Mouse (Mus musculus): ENCODE data around the gene Col16a1. TPM values are rescaled to one million over a fixed set of nuclear protein-coding genes. Genes with fewer than 3 reads are reported as not detected.
A peak's percentile ranks its signal among the peaks of the same experiment; 100 is the strongest.

Col16a1 gene
- total and polyA plus RNA-seq, 2 experiments, result 1.9 to 2.0 TPM

DNA sequence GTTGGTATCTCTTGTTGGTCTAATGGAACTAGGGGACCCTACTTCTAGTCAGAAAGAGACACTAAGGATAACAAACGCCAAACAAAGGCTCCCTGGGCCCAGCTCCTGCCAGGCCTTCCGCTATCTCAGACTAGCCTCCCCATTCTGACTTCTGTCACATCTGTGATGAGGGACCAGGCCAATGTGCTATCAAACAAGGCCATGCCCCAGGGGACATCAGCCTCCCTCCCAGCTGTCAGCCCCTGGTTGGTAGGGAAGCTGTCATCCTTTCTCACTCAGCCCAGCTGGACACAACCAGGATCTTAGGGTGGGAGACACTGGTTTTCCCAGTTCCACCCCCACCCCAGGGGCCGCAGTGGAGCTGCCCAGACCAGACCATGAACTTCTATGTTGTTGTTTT is 47.5 kb downstream of the Col16a1 start:
- no peak overlapping the region for H3K27ac ChIP-seq (replicated peaks; ENCODE audit: insufficient read depth, low read depth, low read length)
- no peak overlapping the region for H3K9ac ChIP-seq (ENCODE audit: low read depth, low read length)
- H3K4me3 ChIP-seq (ENCODE audit: insufficient read depth, low read depth, low read length), result no peak overlapping the region
- no peaks in the 10 kb centered on the region for H3K4me1 ChIP-seq (ENCODE audit: control insufficient read depth, insufficient read depth, low read length)
- no peak for TF ChIP-seq POLR2A (IDR thresholded peaks at IDR 0.05; ENCODE audit: extremely low read depth, insufficient read depth, low read length)
- no peak for TF ChIP-seq CTCF (IDR thresholded peaks at IDR 0.05; ENCODE audit: low read depth, low read length)
- 81% methylated on average over 3 of the region's 3 CpGs for WGBS
- no peaks in the 10 kb centered on the region for H3K36me3 ChIP-seq (ENCODE audit: control insufficient read depth, insufficient read depth, low read length)
- H3K27me3 ChIP-seq (ENCODE audit: control insufficient read depth, insufficient read depth, low read length), result no peaks in the 10 kb centered on the region
- no peaks in the 10 kb centered on the region for H3K79me2 ChIP-seq (ENCODE audit: control insufficient read depth, insufficient read depth, low read length)
- no peak for DNase-seq (ENCODE audit: extremely low read depth, low read depth, low spot score)

DNA sequence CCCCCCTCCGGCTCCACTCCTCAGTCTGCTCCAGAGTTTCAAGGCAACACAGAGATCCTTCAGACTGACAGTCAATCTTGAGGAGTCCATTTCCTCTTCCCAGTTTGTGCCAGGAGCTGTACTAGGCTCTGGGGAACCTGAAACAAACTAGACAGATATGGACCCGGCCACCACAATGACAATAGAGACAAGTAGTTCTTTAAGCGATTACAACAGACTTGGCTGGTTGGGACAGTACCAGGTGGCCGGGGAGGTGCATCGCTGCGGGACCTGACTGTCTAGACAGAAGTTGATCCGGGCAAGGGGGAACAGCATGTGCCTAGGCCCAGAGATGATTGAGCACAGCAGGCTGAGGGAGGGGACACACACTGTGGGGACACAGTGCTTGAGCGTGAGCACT is 53.5 kb downstream of the Col16a1 start:
- no peak overlapping the region for H3K9ac ChIP-seq (ENCODE audit: low read depth, low read length)
- no peak for DNase-seq (ENCODE audit: extremely low read depth, low read depth, low spot score)
- no peak overlapping the region for H3K27ac ChIP-seq (replicated peaks; ENCODE audit: insufficient read depth, low read depth, low read length)
- H3K36me3 ChIP-seq (ENCODE audit: control insufficient read depth, insufficient read depth, low read length), result no peaks in the 10 kb centered on the region
- 60% methylated on average over 8 of the region's 8 CpGs for WGBS
- H3K79me2 ChIP-seq (ENCODE audit: control insufficient read depth, insufficient read depth, low read length), result no peaks in the 10 kb centered on the region
- TF ChIP-seq POLR2A (IDR thresholded peaks at IDR 0.05; ENCODE audit: extremely low read depth, insufficient read depth, low read length) (no peak), CTCF (IDR thresholded peaks at IDR 0.05; ENCODE audit: low read depth, low read length) (no peak)
- H3K27me3 ChIP-seq (ENCODE audit: control insufficient read depth, insufficient read depth, low read length), result no peaks in the 10 kb centered on the region
- no peak overlapping the region for H3K4me3 ChIP-seq (ENCODE audit: insufficient read depth, low read depth, low read length)
- peaks cover 2% of the 10 kb centered on the region; the same call in 1 of the 2 replicates for H3K4me1 ChIP-seq (ENCODE audit: control insufficient read depth, insufficient read depth, low read length)

DNA sequence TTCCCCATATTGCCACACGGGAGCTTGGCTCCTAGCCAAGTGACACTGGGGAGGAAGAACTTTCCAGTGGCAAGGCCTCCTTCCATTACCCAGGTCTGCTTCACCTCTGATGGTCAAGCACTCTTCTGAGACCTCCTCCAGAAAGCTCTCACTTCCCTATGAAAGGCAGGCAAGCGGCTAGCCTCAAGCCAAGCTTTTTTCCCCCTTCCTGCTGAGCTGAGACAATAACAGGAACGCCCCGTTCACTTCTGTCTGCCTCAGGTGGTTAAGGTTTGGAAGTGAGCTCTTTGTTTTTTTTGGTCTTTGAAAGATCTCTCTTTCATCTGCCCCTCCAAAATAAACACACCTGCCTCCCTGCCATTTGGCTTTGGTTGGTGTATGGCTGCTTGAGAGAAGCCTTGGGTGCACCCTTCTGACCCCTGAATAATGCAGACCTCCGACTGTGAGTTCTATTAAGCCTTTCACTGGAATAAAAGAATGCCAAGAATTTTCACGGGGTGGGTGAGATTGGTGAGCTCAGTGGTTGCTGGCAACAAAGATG is 54.5 kb downstream of the Col16a1 start, which contains the start of gene Pef1:
Gene Pef1 (plus strand): TSS at position 448 of the 541 bp plus-strand sequence.
- Histone ChIP-seq H3K27ac (replicated peaks; ENCODE audit: insufficient read depth, low read depth, low read length) (no peak within 1 kb of the TSS), H3K9ac (ENCODE audit: low read depth, low read length) (no peak within 1 kb of the TSS), H3K4me1 (ENCODE audit: control insufficient read depth, insufficient read depth, low read length) (peaks cover 2% of the 10 kb centered on the region; the same call in 1 of the 2 replicates), H3K36me3 (ENCODE audit: control insufficient read depth, insufficient read depth, low read length) (no peaks in the 10 kb centered on the region), H3K4me3 (ENCODE audit: insufficient read depth, low read depth, low read length) (no peak within 1 kb of the TSS), H3K27me3 (ENCODE audit: control insufficient read depth, insufficient read depth, low read length) (no peaks in the 10 kb centered on the region), H3K79me2 (ENCODE audit: control insufficient read depth, insufficient read depth, low read length) (no peaks in the 10 kb centered on the region)
- 38% methylated on average over 6 of the region's 6 CpGs for WGBS
- DNase-seq (ENCODE audit: extremely low read depth, low read depth, low spot score), result no peak
- TF ChIP-seq CTCF (IDR thresholded peaks at IDR 0.05; ENCODE audit: low read depth, low read length) (no peak), POLR2A (IDR thresholded peaks at IDR 0.05; ENCODE audit: extremely low read depth, insufficient read depth, low read length) (no peak)

DNA sequence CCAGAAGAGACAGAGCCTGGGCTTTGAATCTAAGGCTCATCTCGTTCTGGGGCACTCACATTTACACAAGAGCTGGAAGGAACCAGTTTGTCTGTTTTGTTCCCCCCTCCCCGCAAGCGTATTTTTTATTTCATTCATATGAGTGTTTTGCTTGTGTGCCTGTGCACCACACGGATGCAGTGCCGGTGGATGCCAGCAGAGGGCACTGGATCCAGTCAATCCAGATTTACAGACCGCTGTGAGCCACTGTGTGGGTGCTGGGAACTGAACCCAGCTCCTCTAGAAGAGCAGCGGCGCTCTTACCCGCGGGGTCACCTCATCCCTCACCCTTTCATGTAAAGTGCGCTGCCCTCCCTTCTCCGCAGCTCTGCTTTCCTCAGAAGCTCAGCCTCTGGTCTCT is 56.0 kb downstream of the Col16a1 start:
- WGBS, result 88% methylated on average over 12 of the region's 12 CpGs
- Histone ChIP-seq H3K4me3 (ENCODE audit: insufficient read depth, low read depth, low read length) (no peak overlapping the region), H3K36me3 (ENCODE audit: control insufficient read depth, insufficient read depth, low read length) (no peaks in the 10 kb centered on the region), H3K79me2 (ENCODE audit: control insufficient read depth, insufficient read depth, low read length) (peaks cover 1% of the 10 kb centered on the region; the same call in 1 of the 2 replicates), H3K27ac (replicated peaks; ENCODE audit: insufficient read depth, low read depth, low read length) (no peak overlapping the region), H3K9ac (ENCODE audit: low read depth, low read length) (no peak overlapping the region), H3K4me1 (ENCODE audit: control insufficient read depth, insufficient read depth, low read length) (peaks cover 2% of the 10 kb centered on the region), H3K27me3 (ENCODE audit: control insufficient read depth, insufficient read depth, low read length) (no peaks in the 10 kb centered on the region)
- TF ChIP-seq CTCF (IDR thresholded peaks at IDR 0.05; ENCODE audit: low read depth, low read length), result peak; percentile 49
- TF ChIP-seq POLR2A (IDR thresholded peaks at IDR 0.05; ENCODE audit: extremely low read depth, insufficient read depth, low read length), result no peak
- no peak for DNase-seq (ENCODE audit: extremely low read depth, low read depth, low spot score)

DNA sequence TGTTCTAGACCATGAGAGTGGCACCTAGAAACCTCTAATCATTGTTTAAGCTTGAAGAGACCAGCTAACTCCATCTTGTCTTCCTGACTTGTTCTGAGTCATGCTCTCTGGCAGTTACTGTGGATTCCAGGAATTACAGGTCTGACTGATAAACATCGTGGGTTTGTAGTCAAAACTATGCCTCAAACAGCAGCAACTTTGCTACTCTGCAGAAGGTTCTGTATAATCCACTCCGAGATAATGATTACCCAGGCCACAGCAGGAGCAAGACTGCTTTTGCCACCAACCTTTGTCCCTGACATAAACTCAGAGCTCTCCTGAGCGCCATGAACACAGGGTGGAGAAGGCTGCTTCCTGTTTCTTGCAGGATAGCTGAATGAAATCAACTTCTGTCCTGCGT is 56.9 kb downstream of the Col16a1 start:
- Histone ChIP-seq H3K36me3 (ENCODE audit: control insufficient read depth, insufficient read depth, low read length) (no peaks in the 10 kb centered on the region), H3K9ac (ENCODE audit: low read depth, low read length) (no peak overlapping the region), H3K79me2 (ENCODE audit: control insufficient read depth, insufficient read depth, low read length) (peaks cover 9% of the 10 kb centered on the region; the same call in 1 of the 2 replicates), H3K27ac (replicated peaks; ENCODE audit: insufficient read depth, low read depth, low read length) (0 out of 2 replicates have a peak overlapping the region, but pooled peaks have one; percentile 19), H3K27me3 (ENCODE audit: control insufficient read depth, insufficient read depth, low read length) (no peaks in the 10 kb centered on the region), H3K4me3 (ENCODE audit: insufficient read depth, low read depth, low read length) (no peak overlapping the region), H3K4me1 (ENCODE audit: control insufficient read depth, insufficient read depth, low read length) (peaks cover 2% of the 10 kb centered on the region)
- no peak for TF ChIP-seq POLR2A (IDR thresholded peaks at IDR 0.05; ENCODE audit: extremely low read depth, insufficient read depth, low read length)
- TF ChIP-seq CTCF (IDR thresholded peaks at IDR 0.05; ENCODE audit: low read depth, low read length), result no peak
- WGBS, result 18% methylated on average over 4 of the region's 4 CpGs
- DNase-seq (ENCODE audit: extremely low read depth, low read depth, low spot score), result peak; percentile 80

DNA sequence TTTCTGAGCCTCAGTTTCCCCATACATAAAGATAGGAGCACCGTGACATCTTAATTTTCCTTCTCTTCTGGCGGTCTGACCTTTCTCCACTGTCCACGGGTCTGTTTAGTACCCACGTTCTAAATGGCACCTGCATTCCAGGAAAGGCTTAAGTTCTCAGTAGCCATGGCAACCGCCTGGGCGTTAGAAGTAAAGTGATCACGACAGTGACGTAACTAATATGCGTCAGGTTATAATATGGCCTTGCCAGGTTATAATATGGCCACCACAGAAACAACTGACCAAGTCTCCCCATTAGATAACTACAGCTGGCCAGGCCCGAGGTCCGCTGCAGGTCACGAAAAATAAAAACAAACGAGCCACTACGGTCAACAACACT is 59.4 kb downstream of the Col16a1 start:
- no peaks in the 10 kb centered on the region for H3K36me3 ChIP-seq (ENCODE audit: control insufficient read depth, insufficient read depth, low read length)
- no peak for TF ChIP-seq CTCF (IDR thresholded peaks at IDR 0.05; ENCODE audit: low read depth, low read length)
- no peak for TF ChIP-seq POLR2A (IDR thresholded peaks at IDR 0.05; ENCODE audit: extremely low read depth, insufficient read depth, low read length)
- no peaks in the 10 kb centered on the region for H3K27me3 ChIP-seq (ENCODE audit: control insufficient read depth, insufficient read depth, low read length)
- DNase-seq (ENCODE audit: extremely low read depth, low read depth, low spot score), result no peak
- H3K9ac ChIP-seq (ENCODE audit: low read depth, low read length), result peak overlapping the region; percentile 28; the same call in 1 of the 2 replicates
- 13% methylated on average over 14 of the region's 14 CpGs for WGBS
- H3K4me3 ChIP-seq (ENCODE audit: insufficient read depth, low read depth, low read length), result peak overlapping the region; percentile 44
- H3K4me1 ChIP-seq (ENCODE audit: control insufficient read depth, insufficient read depth, low read length), result peaks cover 7% of the 10 kb centered on the region
- H3K79me2 ChIP-seq (ENCODE audit: control insufficient read depth, insufficient read depth, low read length), result peaks cover 9% of the 10 kb centered on the region; the same call in 1 of the 2 replicates
- H3K27ac ChIP-seq (replicated peaks; ENCODE audit: insufficient read depth, low read depth, low read length), result peak overlapping the region; percentile 62

All from liver, adult 2 months (tissue).